Mouse (Mus musculus): ENCODE data around the gene Ctnnd2.

The Ctnnd2 gene

GRCm38 (mm10) chr15:31070311-31070710, 897.9 kb downstream of the Ctnnd2 start:
- in situ Hi-C loops (cut with MseI, MboI): no loop called here
